Mouse (Mus musculus) liver, adult (tissue): ENCODE data around the gene 4933428G20Rik.
A peak's percentile ranks its signal among the peaks of the same experiment; 100 is the strongest.

Experiments used
- GATA4 ChIP-seq: IDR thresholded peaks from 2 replicates; pipeline ENCODE4 v1.6.1; 2014; ENCODE audit warnings: mild to moderate bottlenecking, low read length; ENCODE audit not compliant: insufficient replicate concordance

The 4933428G20Rik gene

DNA sequence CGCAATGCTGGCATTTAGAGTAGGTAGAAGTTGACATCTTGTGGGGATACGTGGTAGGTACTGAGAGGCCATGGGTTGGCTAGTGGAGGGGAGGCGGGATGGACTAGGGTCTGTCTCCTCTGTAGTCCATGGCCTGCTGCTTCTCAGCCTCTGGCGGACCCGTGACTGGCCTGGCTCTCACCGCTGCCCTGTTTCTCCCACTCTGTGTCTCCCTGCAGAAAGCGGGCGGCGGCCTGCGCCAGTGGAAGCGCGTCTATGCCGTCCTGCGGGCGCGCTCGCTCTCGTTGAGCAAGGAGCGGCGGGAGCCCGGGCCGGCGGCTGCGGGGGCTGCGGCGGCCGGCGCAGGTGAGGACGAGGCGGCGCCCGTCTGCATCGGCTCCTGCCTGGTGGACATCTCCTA lies 37.0 kb downstream of the 4933428G20Rik start:
- TF ChIP-seq GATA4, result no peak

DNA sequence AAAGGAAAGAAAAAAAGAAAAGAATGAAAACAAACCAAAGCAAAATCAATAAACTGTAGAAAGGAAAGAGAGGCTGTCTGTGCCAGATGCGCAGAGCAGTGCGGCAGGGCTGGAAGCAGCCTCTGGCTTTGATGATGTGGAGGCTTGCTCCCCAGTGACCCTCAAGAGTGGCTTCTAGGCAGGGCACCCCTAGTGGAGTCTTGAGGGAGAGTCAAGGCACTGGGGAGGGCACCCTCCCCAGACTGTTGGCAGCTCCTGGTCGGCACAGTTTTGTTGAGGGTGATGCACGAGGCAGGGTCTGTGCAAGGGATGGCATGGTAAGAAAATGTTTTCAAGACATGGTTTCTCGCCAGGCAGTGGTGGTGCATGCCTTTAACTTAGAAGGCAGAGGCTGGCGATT lies 37.6 kb downstream of the 4933428G20Rik start:
- TF ChIP-seq GATA4, result no peak

DNA sequence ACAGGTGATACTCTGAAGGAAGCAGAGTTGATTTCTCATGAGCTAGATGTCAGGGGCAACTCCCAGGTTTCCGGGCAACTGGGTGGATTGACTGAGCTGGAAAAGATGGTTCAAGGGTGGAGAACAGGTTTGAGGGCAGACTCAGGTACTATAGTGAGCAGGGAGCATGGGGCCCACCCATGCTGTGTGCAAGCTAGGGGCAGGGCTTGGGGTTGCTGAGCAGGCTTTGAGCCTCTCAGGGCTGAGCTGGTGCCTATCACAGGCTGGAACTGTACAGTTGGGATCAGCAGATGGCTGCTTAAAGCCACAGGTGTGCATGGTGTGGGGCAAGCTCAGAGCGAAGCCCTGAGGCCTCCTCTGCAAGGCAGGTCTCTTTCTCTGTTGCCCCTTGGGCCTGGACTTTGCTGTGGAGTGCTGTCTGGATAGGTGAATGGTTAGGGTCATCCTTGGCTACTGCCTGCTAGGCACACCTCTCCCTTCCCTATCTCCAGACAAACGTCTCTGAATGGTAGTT lies 38.8 kb downstream of the 4933428G20Rik start:
- no peak for TF ChIP-seq GATA4

DNA sequence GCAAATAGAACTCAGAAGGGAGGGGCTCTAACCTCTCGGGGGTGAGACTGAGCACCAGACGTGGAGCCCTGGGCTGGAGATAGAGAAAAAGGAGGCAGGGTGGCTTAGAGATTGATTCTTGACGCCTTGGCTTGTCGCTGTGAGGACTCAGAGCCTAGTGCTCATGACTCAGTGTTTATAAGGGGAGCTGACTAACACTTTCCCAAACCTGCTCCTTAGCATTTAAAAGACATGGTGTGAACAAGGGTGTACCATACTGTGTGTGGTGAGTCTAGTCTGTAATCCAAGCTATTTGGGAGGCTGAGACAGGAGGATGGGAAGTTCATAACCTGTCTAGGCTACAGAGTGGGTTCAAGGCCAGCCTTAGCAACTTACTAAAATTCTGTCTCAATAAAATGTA lies 43.0 kb downstream of the 4933428G20Rik start:
- TF ChIP-seq GATA4, result no peak

DNA sequence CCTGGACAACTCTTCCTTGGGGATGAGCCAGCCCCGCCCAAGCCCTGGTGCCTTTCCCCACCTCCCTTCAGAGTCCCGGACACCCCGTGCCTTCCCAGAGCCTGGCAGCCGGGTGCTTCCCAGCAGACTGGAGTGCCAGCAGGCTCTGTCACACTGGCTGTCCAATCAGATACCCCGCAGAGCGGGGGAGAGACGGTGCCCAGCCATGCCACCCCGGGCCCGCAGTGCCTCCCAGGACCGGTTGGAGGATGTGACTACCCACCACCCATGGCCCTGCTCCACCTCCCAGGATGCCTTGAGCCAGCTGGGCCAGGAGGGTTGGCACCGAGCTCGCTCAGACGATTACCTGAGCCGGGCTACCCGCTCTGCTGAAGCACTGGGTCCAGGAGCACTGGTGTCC lies 48.5 kb downstream of the 4933428G20Rik start:
- no peak for TF ChIP-seq GATA4

DNA sequence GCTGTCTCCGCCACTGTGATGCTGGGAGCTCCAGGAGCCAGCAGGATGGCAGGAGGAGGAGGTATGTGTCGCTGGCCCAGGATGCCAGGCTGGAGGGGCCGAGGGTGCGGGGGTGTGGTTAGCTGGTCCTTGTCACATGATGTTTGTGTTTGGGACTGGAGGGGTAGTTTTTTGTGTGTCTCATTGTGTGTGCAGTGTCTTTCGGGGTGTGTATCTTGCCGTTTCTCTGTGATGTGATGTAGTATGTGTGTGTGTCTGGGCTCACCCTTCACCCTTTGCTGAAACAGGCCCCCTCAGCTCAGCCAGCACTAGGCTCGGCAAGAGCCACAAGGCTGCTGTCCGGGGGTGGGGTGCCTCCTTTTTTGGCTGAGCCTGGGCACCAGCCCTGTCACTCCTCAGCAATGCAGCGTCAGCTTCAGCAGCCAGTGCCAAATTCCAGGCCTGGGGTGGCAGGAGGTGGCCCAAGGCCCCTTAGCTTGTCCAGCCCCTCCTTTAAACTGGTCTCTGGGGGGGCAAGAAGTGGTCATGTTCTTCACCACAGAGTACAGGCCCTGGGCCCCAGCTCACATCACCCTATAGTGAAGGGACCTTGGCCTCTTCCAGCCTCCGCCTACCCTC lies 49.7 kb downstream of the 4933428G20Rik start:
- TF ChIP-seq GATA4, result no peak

DNA sequence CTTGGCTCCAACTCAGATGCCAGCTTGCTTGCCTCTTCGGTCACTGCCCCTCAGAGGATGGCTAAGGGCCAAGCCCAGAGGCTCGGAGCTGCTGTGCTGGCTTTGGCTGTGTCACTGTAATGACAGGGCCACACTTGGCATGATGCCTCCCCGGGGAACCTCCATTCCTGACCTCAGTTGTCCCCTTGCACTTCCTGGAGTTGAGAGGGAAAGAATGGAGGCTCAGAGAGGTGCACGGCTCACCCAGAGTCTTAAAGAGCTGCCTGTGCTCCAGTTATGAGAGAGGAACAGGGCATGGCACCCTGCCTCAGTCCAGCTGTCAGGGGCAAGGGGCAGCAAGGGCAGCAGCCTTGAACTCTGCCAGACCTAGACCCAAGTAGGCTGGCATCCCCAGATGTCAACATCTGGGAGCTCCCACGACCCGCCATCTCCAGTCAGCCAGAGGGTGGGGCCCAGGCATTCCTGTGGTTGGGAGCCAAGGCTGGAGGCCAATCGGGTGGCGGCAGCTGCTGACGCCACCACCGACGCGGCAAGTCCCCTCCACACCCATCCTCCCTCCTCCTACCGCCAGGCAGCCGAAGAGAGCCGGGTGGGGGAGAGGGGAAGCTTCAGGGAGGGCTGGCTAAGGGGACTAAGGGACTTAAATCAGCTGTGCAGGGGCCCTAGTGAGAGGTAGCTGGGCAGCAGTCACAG lies 50.4 kb downstream of the 4933428G20Rik start:
- no peak for TF ChIP-seq GATA4

DNA sequence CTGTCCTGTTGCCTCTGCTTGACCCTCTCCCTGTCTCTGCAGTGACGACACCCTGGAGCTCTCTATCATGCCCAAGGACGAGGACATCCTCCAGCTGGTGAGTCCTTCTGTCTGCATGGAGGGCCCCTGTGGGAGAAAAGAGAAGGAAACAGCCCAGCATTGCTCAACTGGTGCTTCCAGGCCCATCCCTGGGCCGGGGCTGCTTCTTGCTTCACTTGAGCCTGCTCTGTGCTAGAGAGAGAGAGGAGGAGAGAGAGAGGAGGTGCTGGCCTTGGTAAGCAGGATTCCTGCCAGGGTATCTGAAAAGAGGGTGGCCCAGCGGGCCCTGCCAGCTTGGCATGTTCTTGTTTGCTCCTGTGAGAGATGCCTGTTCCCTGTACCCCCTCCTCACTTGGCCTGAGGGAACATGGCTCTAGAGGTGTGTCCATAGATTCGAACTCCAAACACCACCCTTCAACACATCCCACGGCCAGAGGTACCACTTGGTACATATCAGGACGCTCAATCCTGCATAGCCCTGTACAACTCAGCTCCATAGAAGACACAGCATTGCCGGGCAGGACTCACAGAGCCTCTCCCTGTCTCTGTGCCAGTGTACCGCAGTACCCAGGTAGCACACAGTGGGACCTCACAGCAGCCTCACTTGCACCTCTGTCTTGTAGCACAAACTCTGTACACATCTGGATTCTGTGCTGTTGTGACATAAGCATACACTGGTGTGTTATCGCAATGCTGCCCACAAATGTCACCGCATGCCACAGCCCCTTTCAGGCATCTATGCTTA lies 51.3 kb downstream of the 4933428G20Rik start:
- TF ChIP-seq GATA4, result no peak

DNA sequence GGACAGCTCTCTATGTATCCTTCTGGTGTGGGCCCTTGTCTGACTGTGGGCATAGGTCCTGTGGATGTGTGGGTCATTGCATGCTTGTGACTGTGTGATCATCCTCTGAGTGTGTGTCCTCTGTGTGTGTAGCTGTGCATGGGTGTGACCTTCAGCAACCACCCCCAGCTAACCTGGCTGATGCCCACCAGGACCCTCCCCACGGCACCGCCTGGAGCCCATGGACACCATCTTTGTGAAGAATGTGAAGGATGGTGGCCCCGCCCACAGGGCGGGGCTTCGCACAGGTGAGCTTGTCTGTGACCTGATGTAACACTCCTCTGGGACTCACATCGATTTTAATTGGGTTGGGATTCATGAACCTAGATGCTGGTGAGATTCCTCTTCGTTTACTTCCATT lies 52.2 kb downstream of the 4933428G20Rik start:
- no peak for TF ChIP-seq GATA4

DNA sequence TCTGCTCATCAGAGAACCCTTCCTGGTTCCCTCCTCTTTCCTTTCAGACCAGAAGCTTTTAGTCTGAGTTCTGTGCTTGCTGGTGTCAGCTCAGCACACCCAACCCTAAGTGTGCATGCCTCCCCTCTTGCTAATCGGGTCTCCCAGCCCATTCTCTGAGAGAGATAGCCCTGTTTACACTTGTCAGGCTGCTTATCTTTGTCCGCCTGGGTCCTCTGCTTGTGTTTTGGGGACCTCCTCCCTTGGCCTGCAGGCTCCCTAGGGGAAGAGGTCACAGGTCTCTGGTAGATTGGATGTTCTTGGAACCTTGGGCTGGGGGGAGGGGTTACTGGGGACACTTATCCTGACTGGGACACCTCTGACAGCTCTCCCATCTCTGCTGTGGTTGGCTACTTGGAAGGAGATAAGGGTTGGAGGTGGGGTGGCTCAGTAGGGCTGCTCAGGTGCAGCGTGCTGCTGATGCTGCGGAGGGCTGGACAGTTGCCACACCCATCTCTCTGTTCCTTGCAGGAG lies 54.1 kb downstream of the 4933428G20Rik start:
- peak; percentile 25; the same call in 1 of the 2 replicates for TF ChIP-seq GATA4

DNA sequence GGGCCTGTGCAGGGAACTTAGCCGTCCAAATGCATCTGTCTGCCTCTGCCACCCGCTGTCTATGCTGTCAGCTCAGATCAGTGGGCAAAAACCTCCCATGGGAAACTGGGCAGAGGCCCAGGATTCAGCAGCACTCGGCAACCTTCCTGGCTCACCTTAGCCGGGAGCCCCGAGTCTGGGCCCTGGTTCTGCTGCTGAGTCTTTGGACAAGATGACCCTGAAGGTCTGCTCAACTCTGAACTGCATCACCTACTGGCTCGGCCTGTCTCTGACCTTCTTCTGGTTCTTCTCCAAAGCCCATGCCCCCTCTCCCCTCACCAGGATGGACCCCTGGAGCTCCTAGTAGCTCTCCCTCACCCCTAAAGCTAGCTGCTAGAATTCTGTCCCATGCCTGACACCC lies 54.5 kb downstream of the 4933428G20Rik start:
- no peak for TF ChIP-seq GATA4

DNA sequence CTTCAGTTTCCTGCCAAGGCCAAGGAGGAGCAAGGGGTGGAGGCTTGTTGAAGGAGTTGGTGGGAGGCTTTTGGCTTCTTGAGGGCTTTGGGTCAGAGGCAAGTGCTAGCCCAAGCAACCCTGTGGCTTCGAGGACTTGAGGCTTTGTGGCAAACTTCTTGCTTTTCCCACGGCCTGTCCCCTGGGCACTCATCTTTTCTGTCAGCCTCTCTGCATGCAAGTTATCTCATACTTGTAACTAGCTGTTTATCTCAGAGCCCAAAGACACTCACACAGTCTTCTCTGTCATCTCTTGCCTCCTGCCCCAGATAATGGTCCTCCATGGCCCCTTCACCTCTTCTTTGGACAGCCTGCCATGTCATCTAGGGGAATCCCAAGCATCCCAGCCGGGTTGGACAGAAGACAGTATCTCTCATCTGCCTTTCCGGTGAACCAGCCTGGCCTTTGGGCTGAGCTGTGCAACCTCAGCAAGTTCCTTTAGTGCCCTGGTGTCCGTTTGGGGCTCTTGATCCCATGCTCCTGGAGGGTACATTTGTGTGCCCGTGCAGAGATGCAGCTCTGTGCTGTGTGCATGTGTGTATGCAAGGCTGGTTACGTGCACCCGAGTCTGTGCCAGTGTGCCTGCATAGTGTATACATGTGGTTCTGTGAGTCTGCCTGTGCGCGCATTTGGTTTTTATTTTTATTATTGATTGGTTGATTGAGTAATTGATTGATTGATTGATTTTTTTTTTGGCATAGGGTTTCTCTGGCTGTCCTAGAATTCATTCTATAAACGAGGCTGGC lies 57.1 kb downstream of the 4933428G20Rik start:
- peak; percentile 59; the same call in 1 of the 2 replicates for TF ChIP-seq GATA4

DNA sequence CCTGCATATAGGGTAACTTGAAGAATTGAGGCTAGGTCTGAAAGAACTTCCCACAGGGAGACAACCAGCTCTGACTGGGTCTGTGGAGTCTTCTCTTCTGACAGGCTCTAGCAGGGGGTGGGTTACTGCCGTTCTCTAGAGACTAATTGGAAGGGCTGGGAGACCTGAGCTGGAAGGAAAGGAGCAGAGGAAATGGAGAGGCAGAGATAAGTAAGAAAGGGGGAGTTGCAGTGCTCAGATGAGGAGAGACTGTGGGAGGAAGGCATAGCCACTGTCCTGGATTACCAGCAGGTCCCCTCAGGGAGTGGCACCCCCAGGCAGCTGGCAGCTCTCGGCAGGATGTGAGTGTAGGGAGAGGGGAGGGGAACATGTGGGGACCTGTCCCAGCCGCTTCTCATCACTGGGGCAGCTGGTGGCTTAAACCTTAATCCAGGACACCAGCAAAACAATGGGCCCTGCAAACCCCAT lies 58.4 kb downstream of the 4933428G20Rik start:
- TF ChIP-seq GATA4, result no peak

DNA sequence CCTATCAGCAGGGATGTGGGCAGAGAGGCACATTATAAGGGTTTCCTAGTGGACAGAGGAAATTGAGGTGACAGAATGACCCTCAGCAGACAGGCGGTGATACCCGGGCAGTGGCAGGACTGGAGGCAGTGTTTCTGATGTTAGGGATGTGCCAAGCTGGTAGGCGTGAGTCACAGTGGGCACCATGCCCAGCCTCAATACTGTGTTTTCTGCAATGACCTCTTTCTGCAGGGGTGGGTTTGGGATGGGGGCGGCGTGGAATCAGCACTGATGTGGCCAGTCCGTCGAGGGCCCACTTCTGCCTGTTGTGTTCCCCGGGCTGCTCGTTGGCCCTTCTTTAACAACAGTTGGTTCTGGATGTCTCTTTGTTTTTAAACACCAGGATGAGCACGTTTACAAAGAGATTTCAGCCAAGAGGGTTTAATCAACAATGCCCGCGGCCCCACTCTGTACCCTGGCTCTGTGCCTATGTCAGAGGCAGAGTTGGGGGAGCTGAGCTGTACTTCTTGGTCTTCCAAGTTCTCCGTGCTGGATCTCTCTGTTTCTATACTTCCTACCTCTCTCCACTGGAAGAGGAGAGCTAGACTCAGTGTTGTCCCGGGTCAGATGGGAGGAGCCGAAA lies 59.0 kb downstream of the 4933428G20Rik start:
- no peak for TF ChIP-seq GATA4
